Mouse (Mus musculus): ENCODE data around the gene Slc25a33.

DNA sequence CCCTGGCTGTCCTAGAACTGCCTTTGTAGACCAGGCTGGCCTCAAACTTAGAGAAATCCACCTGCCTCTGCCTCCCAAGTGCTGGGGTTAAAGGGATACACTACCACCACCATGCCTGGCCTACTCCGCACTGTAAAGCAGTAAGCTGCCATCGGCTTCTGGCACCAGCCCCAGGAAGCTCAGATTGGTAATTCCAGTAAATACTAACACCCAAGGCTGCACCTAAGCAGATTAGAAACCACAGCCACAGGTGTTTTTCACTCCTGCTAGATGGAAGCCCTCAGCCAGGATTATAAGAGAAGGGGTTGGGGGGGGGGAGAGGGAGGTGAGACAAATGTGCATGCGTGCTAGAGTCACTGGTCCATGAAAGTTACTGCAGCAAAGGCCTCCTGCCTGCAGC lies 45.1 kb upstream of the Slc25a33 start:
- TF ChIP-seq CTCF (IDR thresholded peaks at IDR 0.05), result no peak
- no peak for TF ChIP-seq EP300 (IDR thresholded peaks at IDR 0.05; ENCODE audit: insufficient read depth, low read depth, low read length)
